Mouse (Mus musculus) liver, embryonic 14.5 days (tissue): ENCODE measurements at regions not wholly inside any gene's neighbourhood (a gene's known extent, or its start where the extent isn't known, plus 50 kb on each side); places are given as distances from the start of the nearest gene placed in this dataset.

Experiments
- CTCF ChIP-seq: IDR thresholded peaks from 2 replicates; pipeline ENCODE4 v1.5.1; 2016; ENCODE audit warnings: antibody characterized with exemption, low read depth, control low read depth
- EP300 ChIP-seq: IDR thresholded peaks from 2 replicates; pipeline ENCODE4 v1.6.1; 2016; ENCODE audit warnings: antibody characterized with exemption, low read depth

GRCm38 (mm10) chr10:111658828-111659227 is 152.7 kb downstream of the Phlda1 start:
- TF ChIP-seq CTCF: no peak
- no peak for TF ChIP-seq EP300
